Mouse (Mus musculus): ENCODE data around the gene H6pd.

GRCm38 (mm10) chr4:149991755-149992669 is 16.8 kb downstream of the H6pd start:
- TF ChIP-seq CTCF (IDR thresholded peaks at IDR 0.05; ENCODE audit: low read depth), result no peak
- TF ChIP-seq EP300 (optimal IDR thresholded peaks at IDR 0.05), result no peak
